Mouse (Mus musculus) CH12.LX (cell line): ENCODE data around the gene Adam12. TPM values are rescaled to one million over a fixed set of nuclear protein-coding genes. Genes with fewer than 3 reads are reported as not detected.

Experiments used
- DNase-seq: peaks from one replicate; pipeline ENCODE4 v3.0.0-alpha.2; 2013; ENCODE audit errors: extremely low read depth
- H3K27ac ChIP-seq: 2 replicates; pipeline ENCODE4 v1.5.1; 2012; ENCODE audit warnings: low read depth, mild to moderate bottlenecking, control low read depth, moderate library complexity; ENCODE audit not compliant: insufficient read depth
- H3K27me3 ChIP-seq: replicated peaks from 2 replicates; pipeline ENCODE3; 2012; ENCODE audit warnings: inconsistent platforms
- H3K36me3 ChIP-seq, 2 experiments: replicated peaks in 1 of 2; 2 replicates each; pipeline versions ENCODE3 to v1.6.1; 2012; ENCODE audit warnings: inconsistent platforms in 1 of 2, low read length in 1 of 2, mild to moderate bottlenecking in 1 of 2, mixed read lengths in 1 of 2, moderate library complexity in 1 of 2; ENCODE audit not compliant: control insufficient read depth in 1 of 2, insufficient read depth in 1 of 2
- H3K4me1 ChIP-seq, 2 experiments: 2 replicates each; pipeline ENCODE4 v1.6.1; 2012; ENCODE audit warnings: inconsistent platforms in 1 of 2, moderate library complexity in 1 of 2; ENCODE audit not compliant: insufficient read depth in 2 of 2, control insufficient read depth in 1 of 2
- H3K4me2 ChIP-seq: 2 replicates; pipeline ENCODE4 v1.6.1; 2012; ENCODE audit warnings: low read depth, mild to moderate bottlenecking, control low read depth; ENCODE audit not compliant: poor library complexity, insufficient read depth, severe bottlenecking
- H3K4me3 ChIP-seq, 3 experiments: fragments of 150-350 bp in 1 of 3; sonication (generic) in 1 of 3; replicated peaks in 1 of 3; 2 replicates each; pipeline versions ENCODE3 to v1.5.1; 2011 to 2012; ENCODE audit warnings: low read depth in 2 of 3, low read length in 2 of 3, mild to moderate bottlenecking in 2 of 3, moderate library complexity in 2 of 3, control low read depth in 1 of 3, improper control_type of control experiment in 1 of 3, inconsistent platforms in 1 of 3, mixed read lengths in 1 of 3; ENCODE audit not compliant: poor library complexity in 1 of 3
- H3K79me2 ChIP-seq: replicated peaks from 2 replicates; pipeline ENCODE4 v1.6.1; 2012; ENCODE audit warnings: mild to moderate bottlenecking, moderate library complexity; ENCODE audit not compliant: control insufficient read depth, poor library complexity, insufficient read depth, severe bottlenecking; ENCODE audit errors: extremely low read depth
- H3K9ac ChIP-seq: 2 replicates; pipeline ENCODE4 v1.6.1; 2012; ENCODE audit warnings: low read depth, mild to moderate bottlenecking, control low read depth, moderate library complexity; ENCODE audit not compliant: insufficient read depth
- H3K9me3 ChIP-seq: replicated peaks from 2 replicates; pipeline ENCODE3; 2012; ENCODE audit warnings: low read length, inconsistent platforms, mixed read lengths
- CHD1 ChIP-seq: IDR thresholded peaks from 2 replicates; pipeline ENCODE4 v1.6.1; 2012; ENCODE audit warnings: low read depth, low read length, improper control_type of control experiment, inconsistent platforms
- CTCF ChIP-seq, 2 experiments: IDR thresholded peaks in 1 of 2; conservative IDR thresholded peaks in 1 of 2; 2 replicates each; pipeline ENCODE4 v1.5.1; 2011 to 2012; ENCODE audit warnings: low read depth in 2 of 2, low read length in 2 of 2, improper control_type of control experiment in 1 of 2, inconsistent platforms in 1 of 2, mild to moderate bottlenecking in 1 of 2, moderate library complexity in 1 of 2
- E2F4 ChIP-seq: IDR thresholded peaks from 2 replicates; pipeline ENCODE4 v1.6.1; 2011; ENCODE audit warnings: low read depth, low read length, improper control_type of control experiment; ENCODE audit not compliant: insufficient replicate concordance
- ELF1 ChIP-seq: IDR thresholded peaks from 2 replicates; pipeline ENCODE4 v1.6.1; 2014; ENCODE audit warnings: low read depth, mild to moderate bottlenecking, inconsistent platforms, low read length, improper control_type of control experiment
- HCFC1 ChIP-seq: IDR thresholded peaks from 2 replicates; pipeline ENCODE4 v1.6.1; 2012; ENCODE audit warnings: low read depth, mild to moderate bottlenecking, inconsistent platforms, low read length, improper control_type of control experiment
- JUN ChIP-seq: IDR thresholded peaks from 2 replicates; pipeline ENCODE4 v1.6.1; 2011; ENCODE audit warnings: low read depth, mild to moderate bottlenecking, low read length, improper control_type of control experiment, moderate library complexity; ENCODE audit not compliant: insufficient read depth
- JUND ChIP-seq: conservative IDR thresholded peaks from 2 replicates; pipeline ENCODE4 v1.6.1; 2011; ENCODE audit warnings: low read depth, low read length, improper control_type of control experiment
- KAT2A ChIP-seq: IDR thresholded peaks from 2 replicates; pipeline ENCODE4 v1.6.1; 2012; ENCODE audit warnings: low read length, improper control_type of control experiment, inconsistent platforms; ENCODE audit not compliant: insufficient replicate concordance
- MAX ChIP-seq: IDR thresholded peaks from 2 replicates; pipeline ENCODE4 v1.6.1; 2011; ENCODE audit warnings: low read length, improper control_type of control experiment
- MXI1 ChIP-seq: IDR thresholded peaks from 2 replicates; pipeline ENCODE4 v1.6.1; 2011; ENCODE audit warnings: mild to moderate bottlenecking, low read depth, low read length, improper control_type of control experiment
- MYC ChIP-seq: IDR thresholded peaks from 2 replicates; pipeline ENCODE4 v1.6.1; 2011; ENCODE audit warnings: low read depth, mild to moderate bottlenecking, improper control_type of control experiment, low read length
- NELFE ChIP-seq: IDR thresholded peaks from 2 replicates; pipeline ENCODE4 v1.6.1; 2011; ENCODE audit warnings: low read depth, low read length, improper control_type of control experiment
- PAX5 ChIP-seq: IDR thresholded peaks from 2 replicates; pipeline ENCODE4 v1.6.1; 2012; ENCODE audit warnings: low read length, inconsistent platforms, mixed read lengths
- POLR2AphosphoS2 ChIP-seq: IDR thresholded peaks from 2 replicates; pipeline ENCODE4 v1.6.1; 2011; ENCODE audit warnings: low read depth, low read length, improper control_type of control experiment
- RCOR1 ChIP-seq: conservative IDR thresholded peaks from 2 replicates; pipeline ENCODE4 v1.6.1; 2012; ENCODE audit warnings: low read depth, mild to moderate bottlenecking, inconsistent platforms, low read length, improper control_type of control experiment
- TCF12 ChIP-seq: IDR thresholded peaks from 2 replicates; pipeline ENCODE4 v1.6.1; 2014; ENCODE audit warnings: low read depth, mild to moderate bottlenecking, inconsistent platforms, low read length, improper control_type of control experiment
- UBTF ChIP-seq: IDR thresholded peaks from 2 replicates; pipeline ENCODE4 v1.6.1; 2012; ENCODE audit warnings: low read depth, mild to moderate bottlenecking, inconsistent platforms, low read length, improper control_type of control experiment, moderate library complexity
- USF2 ChIP-seq: conservative IDR thresholded peaks from 2 replicates; pipeline ENCODE4 v1.6.1; 2011; ENCODE audit warnings: low read depth, low read length, improper control_type of control experiment
- ZNF384 ChIP-seq: IDR thresholded peaks from 2 replicates; pipeline ENCODE4 v1.6.1; 2012; ENCODE audit warnings: low read depth, low read length, improper control_type of control experiment, inconsistent platforms
- dilution Hi-C: fragments of 300-500 bp; cut with MboI; formaldehyde crosslinking; loops from 2 replicates; pipeline ENCODE4 v1.14.3; 2020; ENCODE audit warnings: low sequenced_read_pairs; ENCODE audit not compliant: extremely low pct_unique_long_range_greater_than_20kb, extremely low pct_ligation_motif_present
- in situ Hi-C: fragments of 300-500 bp; cut with MboI; formaldehyde crosslinking; loops from 3 replicates; pipeline ENCODE4 v1.14.3; 2019; ENCODE audit warnings: low sequenced_read_pairs, low pct_ligation_motif_present, low pct_unique_long_range_greater_than_20kb, mixed read lengths
- polyA plus RNA-seq: library from polyadenylated mRNA; unstranded; fragments of >175 nt; gene quantifications from 2 replicates; pipeline ENCODE4 v1.2.1, GENCODE M21; 2012; ENCODE audit warnings: low read depth; ENCODE audit not compliant: insufficient read length
- total RNA-seq, 2 experiments: library from RNA; depleted of rRNA; stranded (reverse); fragments of 300-350 nt in 1 of 2; fragments of >200 nt in 1 of 2; gene quantifications; 2 replicates each; pipeline ENCODE4 v1.2.3; 2012 to 2014

The Adam12 gene
- total and polyA plus RNA-seq, 3 experiments: not detected

GRCm38 (mm10) chr7:133862723-133863122 is 369.2 kb downstream of the Adam12 start:
- Histone ChIP-seq H3K9ac (no peak overlapping the region), H3K36me3 (no peaks in the 10 kb centered on the region), H3K9me3 (peaks cover 11% of the 10 kb centered on the region), H3K4me2 (no peak overlapping the region), H3K4me3 (no peak overlapping the region), H3K27me3 (peaks cover 23% of the 10 kb centered on the region), H3K79me2 (no peaks in the 10 kb centered on the region), H3K27ac (no peak overlapping the region), H3K4me1 (no peaks in the 10 kb centered on the region; a peak in 1 of 4 replicates)
- dilution Hi-C loops: no loop called here
- TF ChIP-seq JUND (no peak), CHD1 (no peak), MXI1 (no peak), ZNF384 (no peak), NELFE (no peak), JUN (no peak), PAX5 (no peak), USF2 (no peak), TCF12 (no peak), MYC (no peak), CTCF (conservative IDR thresholded peaks at IDR 0.05 in 1 of 2, IDR thresholded peaks at IDR 0.05 in 1 of 2; ENCODE audit: low read depth in 2 of 2, low read length in 2 of 2) (no peak), POLR2AphosphoS2 (no peak), MAX (no peak), ELF1 (no peak), E2F4 (no peak), KAT2A (no peak), HCFC1 (no peak), UBTF (no peak)
- in situ Hi-C loops: loop anchor here (25.0 kb wide), 1 partner anchor 1625 kb away; no protein-coding TSS in a partner anchor
- no peak for DNase-seq

DNA sequence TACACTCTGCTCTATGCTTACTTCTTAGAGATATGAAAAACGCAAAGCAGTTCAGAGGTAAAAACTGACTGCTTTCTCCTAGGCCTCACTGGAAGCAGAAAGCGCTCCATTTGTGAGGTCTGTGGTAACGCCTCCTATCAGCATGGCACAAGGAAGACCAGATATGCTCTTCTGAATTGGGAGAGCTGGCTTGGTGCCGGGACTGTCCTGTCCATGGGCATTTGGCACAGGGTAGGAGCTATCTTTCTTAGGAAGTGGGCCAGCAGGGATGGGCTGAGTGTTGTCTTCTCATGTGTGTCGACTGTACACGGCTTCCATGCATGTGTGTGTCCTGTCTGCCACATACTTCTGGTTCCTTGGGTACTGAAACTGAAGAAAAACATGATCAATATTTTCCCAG is 369.7 kb downstream of the Adam12 start:
- peaks cover 18% of the 10 kb centered on the region for H3K27me3 ChIP-seq
- TF ChIP-seq RCOR1: no peak
- TF ChIP-seq E2F4: no peak
- in situ Hi-C loops (loop anchor here (25.0 kb wide), 1 partner anchor 1625 kb away; no protein-coding TSS in a partner anchor), dilution Hi-C loops (no loop called here)
- H3K9ac ChIP-seq: no peak overlapping the region
- H3K4me1 ChIP-seq: no peaks in the 10 kb centered on the region; a peak in 1 of 4 replicates
- H3K9me3 ChIP-seq: peaks cover 8% of the 10 kb centered on the region
- DNase-seq: no peak
- no peaks in the 10 kb centered on the region for H3K79me2 ChIP-seq
- no peaks in the 10 kb centered on the region for H3K36me3 ChIP-seq
- no peak overlapping the region for H3K27ac ChIP-seq
- no peak overlapping the region for H3K4me3 ChIP-seq
- no peak overlapping the region for H3K4me2 ChIP-seq
